Mouse (Mus musculus): Measurements from ENCODE around the gene Rhox2a. TPM values are rescaled to one million over a fixed set of nuclear protein-coding genes. Genes with fewer than 3 reads are reported as not detected.
"Not testable (repeated sequence)": the region's sequence is repeated elsewhere in the genome, so short reads cannot be mapped to it uniquely, and the experiment has no call there.

The Rhox2a gene
- total RNA-seq (2021): not detected
- long read RNA-seq, experiment 1: 0 reads
- long read RNA-seq, experiment 2: 0 reads

- DNase-seq: not testable (repeated sequence)
Measured at GRCm38 (mm10) chrX:37244676-37245075, at the start of gene Rhox2a. TSS of gene Rhox2a (plus strand) at chrX:37244976.

- no peak for DNase-seq
Measured at GRCm38 (mm10) chrX:37198676-37199075, 46.1 kb upstream of the Rhox2a start.

- DNase-seq: no peak
Measured at GRCm38 (mm10) chrX:37210941-37211340, 33.8 kb upstream of the Rhox2a start, which contains the start of gene Gm9. TSS of gene Gm9 (minus strand) at chrX:37211041.

GRCm38 (mm10) chrX:37222158-37222557, 22.6 kb upstream of the Rhox2a start, which contains the start of gene Rhox1:
TSS of gene Rhox1 (minus strand) at chrX:37222258.
- DNase-seq: not testable (repeated sequence)

- DNase-seq: not testable (repeated sequence)
Measured at GRCm38 (mm10) chrX:37249619-37250018, 4.8 kb downstream of the Rhox2a start, which contains the start of gene Rhox3a. TSS of gene Rhox3a (plus strand) at chrX:37249919.

GRCm38 (mm10) chrX:37265038-37265437, 20.3 kb downstream of the Rhox2a start, which contains the start of gene Rhox4a:
TSS of gene Rhox4a (plus strand) at chrX:37265338.
- DNase-seq: not testable (repeated sequence)

Other genes with a start within 250 kb of the Rhox2a start
- gene Sowahd, start 196.1 kb upstream of the Rhox2a start, total RNA-seq (2021): not detected
- 100 to 1,000 TPM; 299 to 335 TPM for gene Rpl39, start 159.6 kb upstream of the Rhox2a start, total RNA-seq (2021)
- 1 to 10 TPM; 6.6 to 9.8 TPM for gene Upf3b, start 134.7 kb upstream of the Rhox2a start, total RNA-seq (2021)
- gene Nkap, start 118.2 kb upstream of the Rhox2a start, total RNA-seq (2021): 10 to 100 TPM in 1 of 2 experiments, 1 to 10 TPM in 1; 9.8 to 11.6 TPM
- gene Akap14, start 76.1 kb upstream of the Rhox2a start, total RNA-seq (2021): not detected
- gene Ndufa1, start 53.8 kb upstream of the Rhox2a start, total RNA-seq (2021): 100 to 1,000 TPM; 829 to 884 TPM
- 1 to 10 TPM; 1.4 to 1.6 TPM for gene Rnf113a1, start 53.7 kb upstream of the Rhox2a start, total RNA-seq (2021)
- gene Gm9, start 33.9 kb upstream of the Rhox2a start, total RNA-seq (2021): not detected
- gene Rhox1, start 22.7 kb upstream of the Rhox2a start, total RNA-seq (2021): not detected
- not detected for gene Rhox3a, start 4.9 kb downstream of the Rhox2a start, total RNA-seq (2021)
- not detected for gene Rhox4a, start 20.4 kb downstream of the Rhox2a start, total RNA-seq (2021)
- not detected for gene Rhox3a2, start 135.1 kb downstream of the Rhox2a start, total RNA-seq (2021)
- not detected for gene Rhox4a2, start 145.9 kb downstream of the Rhox2a start, total RNA-seq (2021)
- gene Rhox2b, start 167.1 kb downstream of the Rhox2a start, total RNA-seq (2021): not detected
- gene Rhox4b, start 187.5 kb downstream of the Rhox2a start, total RNA-seq (2021): not detected
- gene Rhox2c, start 208.7 kb downstream of the Rhox2a start, total RNA-seq (2021): not detected
- not detected for gene Rhox3c, start 213.6 kb downstream of the Rhox2a start, total RNA-seq (2021)
- not detected for gene Rhox4c, start 235.4 kb downstream of the Rhox2a start, total RNA-seq (2021)
- not detected for gene Rhox2d, start 248.5 kb downstream of the Rhox2a start, total RNA-seq (2021)